Mouse (Mus musculus): Measurements from ENCODE around the gene Atox1.

The Atox1 gene

DNA sequence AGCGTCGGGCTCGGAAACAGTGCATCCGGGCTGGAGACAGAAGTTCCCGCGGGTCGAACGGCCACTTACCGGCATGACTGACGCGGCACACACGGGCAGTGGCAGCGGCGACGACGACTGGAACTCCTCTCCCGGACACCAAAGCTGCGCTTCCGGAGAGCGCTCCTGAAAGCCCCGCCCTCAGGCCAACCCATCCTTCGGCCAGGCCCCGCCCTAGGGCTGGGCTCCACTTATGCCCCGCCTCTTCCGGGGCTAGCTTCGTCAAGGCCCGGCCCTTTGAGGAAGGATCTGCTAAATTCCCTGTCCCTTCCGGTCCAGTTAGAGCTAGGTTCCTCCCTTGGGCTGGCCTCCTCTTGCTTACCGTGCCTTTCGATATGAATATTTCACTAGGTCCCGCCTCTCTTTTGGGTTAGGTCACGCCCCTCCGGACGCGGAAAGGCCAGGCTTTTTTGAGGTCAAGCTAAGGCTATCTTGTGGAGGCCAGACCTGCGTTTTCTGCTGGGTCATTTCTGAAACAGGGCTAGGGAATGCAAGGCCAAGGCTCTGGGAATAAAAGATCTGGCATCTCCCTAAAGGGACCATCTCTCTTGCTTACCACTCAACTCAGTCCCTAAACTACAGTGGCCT is at the start of gene Atox1:
TSS of gene Atox1 (minus strand) at position 221 of the 627 bp plus-strand sequence.
- in situ Hi-C loops (cut with MboI, MseI): no loop called here

DNA sequence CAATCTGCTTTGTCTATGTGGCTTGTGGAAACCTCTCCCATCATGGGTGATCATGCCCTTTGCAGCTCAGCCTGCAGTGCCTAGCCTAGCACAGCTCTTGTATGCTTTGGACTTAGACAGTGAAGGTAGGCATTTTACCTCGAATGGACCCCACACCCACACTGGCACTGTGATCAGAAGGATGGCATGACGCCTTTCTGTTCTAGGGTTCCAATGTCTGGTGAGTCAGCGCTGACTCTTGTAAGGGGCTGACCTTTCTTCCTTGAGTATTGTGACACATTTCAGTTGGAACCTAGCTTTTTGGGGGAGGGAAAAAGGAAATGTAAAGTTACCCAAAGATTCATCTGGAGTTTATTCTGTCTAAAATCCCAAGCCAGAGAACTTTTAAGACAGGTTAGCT is 44.4 kb upstream of the Atox1 start:
- in situ Hi-C loops (cut with MboI, MseI): no loop called here

DNA sequence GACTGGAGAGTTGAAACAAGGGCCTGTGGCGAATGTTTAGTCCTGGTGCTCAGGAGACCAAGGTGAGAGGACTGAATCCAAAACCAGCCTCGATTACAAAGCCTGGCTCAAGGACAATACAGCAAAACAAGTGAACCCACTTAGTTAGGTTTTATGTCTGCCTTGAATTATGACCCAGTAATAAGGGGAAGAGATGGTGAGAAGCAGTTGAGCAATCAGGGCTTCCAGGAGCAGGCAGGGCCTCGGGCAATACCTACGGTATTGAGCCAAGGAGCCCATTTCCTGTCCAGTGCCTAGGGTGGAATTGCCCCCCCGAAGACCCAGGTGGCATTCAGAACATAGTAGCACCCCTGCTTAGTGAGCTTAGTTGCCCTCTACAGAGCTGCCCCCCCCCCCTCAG is 41.8 kb upstream of the Atox1 start:
- in situ Hi-C loops (cut with MboI, MseI): no loop called here

DNA sequence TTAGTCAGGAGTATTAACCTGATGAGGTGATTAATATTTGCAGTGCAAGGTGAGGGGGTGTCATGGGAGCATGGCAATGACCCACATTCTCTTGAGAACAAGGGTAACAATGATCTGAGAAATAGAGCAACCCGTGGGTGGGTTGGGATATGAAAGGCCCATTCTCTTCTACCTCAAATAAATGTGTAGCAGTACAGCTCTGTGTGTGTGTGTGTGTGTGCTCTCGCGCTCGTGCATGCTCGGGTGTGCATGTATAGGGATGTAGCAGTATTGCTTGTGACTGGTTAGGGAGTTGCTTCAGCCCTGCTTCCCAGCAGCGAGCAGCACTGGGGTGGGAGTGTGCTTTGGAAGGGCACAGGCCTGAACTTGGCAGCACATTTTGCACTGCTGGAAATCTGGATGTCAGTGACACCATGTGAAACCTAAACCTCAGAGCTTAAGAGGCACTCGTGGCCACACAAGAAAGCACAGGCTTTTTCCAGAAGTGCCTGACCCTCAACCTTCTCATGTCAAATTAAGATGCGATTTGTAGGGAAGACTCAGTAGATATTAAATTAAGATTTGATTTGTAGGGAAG is 41.0 kb upstream of the Atox1 start:
- in situ Hi-C loops (cut with MboI, MseI): no loop called here

DNA sequence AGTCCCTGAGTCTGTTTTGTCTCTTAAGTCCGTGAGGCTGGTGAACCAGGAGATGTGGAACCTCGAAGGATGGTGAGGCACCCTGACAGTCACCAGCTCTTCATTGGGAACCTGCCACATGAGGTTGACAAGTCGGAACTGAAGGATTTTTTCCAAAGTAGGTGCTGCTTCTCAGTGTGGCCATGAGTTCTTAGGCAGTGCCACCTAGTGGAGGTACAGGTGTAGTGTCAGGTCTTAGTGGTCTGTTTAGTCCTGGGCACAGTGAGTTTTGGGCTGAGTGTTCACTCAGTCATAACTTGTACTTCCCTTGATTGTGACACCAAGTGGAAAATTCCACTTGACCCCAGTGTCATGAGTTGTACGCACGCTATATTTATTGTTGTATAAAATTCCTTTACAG is 36.8 kb upstream of the Atox1 start:
- in situ Hi-C loops (cut with MboI, MseI): no loop called here

DNA sequence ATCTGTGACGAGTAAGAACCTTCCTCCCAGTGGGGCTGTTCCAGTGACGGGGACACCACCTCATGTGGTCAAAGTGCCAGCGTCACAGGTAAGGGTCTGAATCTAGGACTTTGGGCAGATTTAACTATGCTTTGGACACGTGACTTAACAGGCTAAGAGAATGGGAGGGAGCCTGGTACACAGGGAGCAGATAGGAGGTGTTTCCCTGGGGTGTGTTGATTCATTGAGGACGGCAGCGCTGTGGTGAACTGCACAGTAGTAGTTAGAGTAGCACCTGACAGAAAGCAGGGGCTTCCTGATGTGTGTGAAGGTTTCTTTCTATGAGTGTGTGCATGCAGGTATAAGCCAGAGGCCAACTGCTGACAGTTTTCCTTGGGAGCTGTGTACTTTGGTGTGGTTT is 35.1 kb upstream of the Atox1 start:
- in situ Hi-C loops (cut with MboI, MseI): no loop called here

DNA sequence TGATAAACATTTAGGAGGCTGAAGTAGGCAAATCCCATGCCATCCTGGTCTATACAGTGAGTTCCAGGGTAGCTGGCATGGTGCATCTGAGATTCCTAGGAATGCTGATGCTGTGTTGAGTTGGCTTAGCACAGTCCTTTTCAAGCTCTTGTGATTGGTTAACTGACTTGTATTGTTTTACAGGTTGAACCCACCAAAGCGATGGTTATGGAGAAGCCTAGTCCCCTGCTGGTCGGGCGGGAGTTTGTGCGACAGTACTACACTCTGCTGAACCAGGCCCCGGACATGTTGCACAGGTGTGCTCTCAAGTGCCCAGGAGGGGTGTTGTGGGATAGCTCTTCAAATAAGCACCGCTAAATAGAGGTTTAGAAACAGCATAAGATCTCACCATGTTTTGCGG is 24.4 kb upstream of the Atox1 start:
- in situ Hi-C loops (cut with MboI, MseI): no loop called here

DNA sequence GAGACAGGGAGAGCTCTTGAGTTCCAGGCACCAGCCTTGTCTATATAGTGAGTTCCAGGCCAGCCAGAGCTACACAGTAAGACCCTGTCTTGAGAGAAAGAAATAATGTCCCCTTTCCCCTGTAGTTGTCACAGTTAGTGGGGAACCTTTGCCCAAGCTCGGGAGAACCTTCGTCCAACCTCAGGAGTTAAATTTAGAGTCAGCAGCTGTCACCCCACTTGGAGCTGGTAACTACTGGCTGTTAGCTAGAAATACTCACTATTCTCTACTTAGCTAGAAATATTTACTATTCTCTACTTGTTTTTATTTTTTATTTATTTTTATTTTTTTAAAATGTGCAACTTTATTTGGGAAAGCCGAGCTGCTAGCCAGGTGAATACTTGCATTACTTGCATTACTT is 12.2 kb upstream of the Atox1 start:
- in situ Hi-C loops (cut with MboI, MseI): no loop called here

DNA sequence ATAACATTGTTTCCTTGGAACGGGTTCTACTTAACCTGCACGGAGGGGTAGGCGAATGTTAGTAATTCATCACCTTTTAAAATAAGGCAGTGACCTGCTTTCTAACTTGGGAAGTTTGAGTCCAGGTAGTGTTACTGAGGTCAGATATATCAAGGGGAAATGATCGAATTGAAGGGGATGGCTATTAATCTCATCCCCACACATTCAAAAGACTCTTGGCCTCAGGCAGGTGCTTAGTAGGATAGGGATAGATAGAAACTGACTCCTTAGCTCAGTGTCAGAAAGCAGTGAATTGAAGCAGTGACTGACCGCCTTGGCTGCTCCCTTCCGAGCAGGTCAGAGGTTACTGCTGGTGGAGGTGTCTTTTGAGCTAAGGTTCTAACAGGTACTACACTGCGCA is 10.4 kb upstream of the Atox1 start:
- in situ Hi-C loops (cut with MboI, MseI): no loop called here

DNA sequence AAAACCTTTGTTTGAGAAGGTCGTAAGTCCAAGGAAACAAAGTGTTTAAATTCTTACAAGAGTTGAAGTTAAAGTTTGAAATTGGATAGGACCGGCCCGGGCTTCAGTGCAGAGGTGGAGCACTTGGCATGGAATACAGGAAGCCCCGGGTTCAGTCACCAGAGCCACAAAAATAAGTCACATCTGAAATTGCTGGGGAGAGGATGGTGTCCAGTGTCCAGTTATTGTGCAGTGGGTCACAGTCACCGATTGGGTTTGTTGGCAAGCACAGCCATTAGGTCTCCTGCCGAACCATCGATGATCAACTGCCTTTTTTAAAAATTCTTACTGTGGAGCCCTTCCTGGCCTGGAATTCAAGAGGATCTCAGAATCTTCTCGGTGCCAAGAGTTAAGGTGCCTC is 9.7 kb upstream of the Atox1 start:
- in situ Hi-C loops (cut with MboI, MseI): no loop called here

DNA sequence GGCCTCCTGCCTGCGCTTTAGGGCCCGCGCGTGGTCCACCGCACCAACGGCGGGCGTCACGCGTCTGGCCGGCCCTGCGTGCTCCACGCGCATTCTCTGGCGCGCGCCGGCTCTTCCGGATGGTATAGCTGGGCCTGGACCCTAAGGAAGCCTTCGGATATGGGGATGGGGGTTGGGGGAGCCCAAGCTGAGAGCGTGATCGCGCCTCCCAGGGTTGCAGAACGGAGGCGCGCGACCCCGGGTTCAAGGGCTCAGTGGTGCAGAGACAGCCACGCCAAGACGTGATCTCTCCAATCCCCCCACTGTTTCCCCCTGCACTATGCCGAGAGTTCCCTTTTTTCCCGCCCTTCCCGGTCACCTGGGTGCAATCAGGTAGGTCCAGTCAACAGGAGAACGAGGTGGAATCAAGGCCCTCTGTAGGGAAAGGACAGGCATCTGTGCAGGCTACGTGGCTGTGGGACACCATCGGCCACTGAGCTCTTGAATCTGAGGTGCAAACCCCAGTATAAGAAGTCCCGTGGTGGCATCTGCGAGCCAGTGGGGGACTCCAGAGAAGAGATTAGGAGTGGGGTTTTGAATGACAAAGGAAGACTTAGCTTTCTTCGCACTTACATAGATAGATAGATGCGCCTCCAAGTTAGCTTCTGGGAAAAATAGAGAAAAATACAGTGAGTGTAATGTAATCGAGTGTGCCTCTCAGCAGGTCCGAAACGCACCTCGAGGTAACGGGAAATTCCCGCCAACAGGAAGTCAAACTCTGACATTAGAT is 9.1 kb upstream of the Atox1 start:
- in situ Hi-C loops (cut with MboI, MseI): no loop called here

DNA sequence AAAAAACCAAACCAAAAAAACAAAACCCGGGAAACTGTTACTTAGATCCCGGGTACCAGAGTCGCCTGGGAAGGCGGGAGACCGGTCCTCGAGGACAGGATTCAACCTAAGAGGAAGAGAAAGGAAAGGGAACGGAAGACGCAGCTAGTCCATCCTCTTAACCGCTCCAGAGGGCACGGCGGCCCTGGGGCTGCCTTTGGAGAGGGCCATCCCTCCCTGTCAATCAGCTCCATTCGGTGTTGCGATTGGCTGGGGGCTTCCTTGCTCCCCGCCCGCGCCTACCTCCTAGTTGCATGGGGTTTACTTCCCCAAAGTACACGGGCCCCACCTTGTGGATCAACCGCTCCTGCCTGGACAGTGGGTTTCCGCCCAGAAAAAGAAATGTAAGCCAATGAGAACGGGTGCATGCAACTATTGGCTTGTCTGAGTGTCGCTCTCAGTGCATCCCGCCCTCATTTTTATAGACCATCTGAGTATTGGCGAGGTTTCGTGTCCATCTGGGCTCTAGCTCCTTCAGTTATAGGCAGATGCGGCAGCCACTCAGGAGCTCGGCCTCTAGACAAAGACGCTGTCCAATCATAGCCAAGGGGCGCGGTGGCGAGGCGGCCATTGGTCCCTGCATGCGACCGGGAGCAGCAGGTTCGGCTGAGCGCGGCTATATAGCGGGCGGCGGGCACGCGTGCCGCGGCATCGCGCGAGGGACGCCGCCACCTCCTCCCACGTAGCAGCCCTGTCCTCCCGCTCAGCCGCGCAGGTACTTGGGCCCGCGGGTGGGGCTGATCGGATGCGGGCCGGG is 8.2 kb upstream of the Atox1 start, which contains the start of gene G3bp1:
TSS of gene G3bp1 (plus strand) at position 638 of the 796 bp plus-strand sequence.
- in situ Hi-C loops (cut with MboI, MseI): no loop called here

DNA sequence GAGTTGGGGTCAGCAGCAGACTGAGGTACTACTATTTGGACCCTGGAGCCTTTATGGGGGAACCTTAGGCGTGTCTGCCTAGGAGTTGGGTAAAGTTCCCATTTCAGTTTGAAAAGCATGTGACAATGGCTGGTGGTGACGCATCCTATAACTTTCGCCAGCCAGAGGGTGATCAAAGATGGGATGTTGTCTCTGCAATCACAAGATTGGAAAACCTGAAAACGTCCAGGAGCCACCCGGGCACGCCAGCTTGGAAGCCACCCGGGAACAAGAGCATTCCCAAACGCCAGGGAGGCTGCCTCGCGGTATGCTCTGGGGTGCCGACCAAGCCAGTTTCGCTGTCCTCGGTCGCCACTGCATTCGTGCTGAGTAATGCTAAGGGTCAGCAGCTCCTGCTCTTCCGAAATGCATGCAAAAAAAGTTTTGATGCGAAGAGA is 7.6 kb upstream of the Atox1 start:
- in situ Hi-C loops (cut with MboI, MseI): no loop called here

DNA sequence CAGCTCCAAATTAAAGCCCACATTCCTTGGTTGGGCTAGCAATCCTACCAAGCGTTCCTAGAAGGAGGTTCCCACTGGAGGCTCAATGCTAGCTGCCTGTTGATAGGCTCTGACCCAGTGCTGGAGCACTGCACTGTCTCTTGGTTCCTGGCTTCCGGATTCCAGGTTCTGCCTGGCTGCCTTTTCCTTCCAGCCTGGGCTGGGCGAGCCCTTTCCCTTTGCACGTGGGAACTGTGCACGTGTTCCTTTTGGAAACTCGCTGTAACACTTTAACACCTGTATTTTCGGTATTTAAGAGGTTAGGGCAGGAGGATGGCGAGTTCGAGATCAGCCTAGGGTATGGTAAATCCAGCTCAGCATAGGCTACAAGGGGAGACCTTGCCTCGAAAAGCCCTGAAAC is 7.0 kb upstream of the Atox1 start:
- in situ Hi-C loops (cut with MboI, MseI): no loop called here

DNA sequence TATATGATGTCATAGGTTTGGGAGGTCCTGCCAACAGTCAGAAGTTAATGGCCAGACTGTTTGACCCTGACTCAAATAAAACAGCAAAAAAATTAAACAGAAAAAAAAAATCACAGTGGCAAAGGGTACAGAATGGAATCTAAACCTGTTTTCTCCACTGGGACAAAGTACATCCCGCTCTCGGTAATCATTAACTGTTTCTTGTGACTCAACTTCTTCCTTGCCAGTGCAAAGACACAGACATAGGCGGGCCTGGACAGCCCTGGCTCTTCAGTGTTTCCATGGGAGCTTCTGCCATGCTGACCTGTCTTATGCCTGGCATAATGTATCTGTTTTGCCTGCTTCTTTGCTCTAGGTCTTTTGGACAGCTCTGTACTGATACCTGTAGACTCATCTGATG is 4.1 kb upstream of the Atox1 start:
- in situ Hi-C loops (cut with MboI, MseI): no loop called here

DNA sequence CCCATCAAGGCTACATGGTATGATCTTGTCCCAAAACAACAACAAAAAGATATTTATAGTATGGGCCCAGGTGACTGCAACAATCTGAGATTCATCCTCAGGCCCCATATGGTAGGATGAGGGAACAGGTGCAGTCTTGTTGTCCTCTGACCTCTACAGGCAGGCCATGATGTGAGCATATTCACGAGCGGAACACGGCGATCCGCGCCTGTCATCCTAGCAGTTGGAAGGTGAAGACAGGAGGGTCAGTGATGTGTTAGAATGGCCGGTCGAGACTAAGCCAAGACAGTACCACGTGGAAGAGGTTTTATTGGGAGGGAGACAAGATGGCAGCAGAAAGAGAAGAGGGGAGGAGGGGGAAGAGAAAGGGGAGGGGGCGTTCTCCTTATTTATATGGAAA is 3.7 kb upstream of the Atox1 start:
- in situ Hi-C loops (cut with MboI, MseI): no loop called here

DNA sequence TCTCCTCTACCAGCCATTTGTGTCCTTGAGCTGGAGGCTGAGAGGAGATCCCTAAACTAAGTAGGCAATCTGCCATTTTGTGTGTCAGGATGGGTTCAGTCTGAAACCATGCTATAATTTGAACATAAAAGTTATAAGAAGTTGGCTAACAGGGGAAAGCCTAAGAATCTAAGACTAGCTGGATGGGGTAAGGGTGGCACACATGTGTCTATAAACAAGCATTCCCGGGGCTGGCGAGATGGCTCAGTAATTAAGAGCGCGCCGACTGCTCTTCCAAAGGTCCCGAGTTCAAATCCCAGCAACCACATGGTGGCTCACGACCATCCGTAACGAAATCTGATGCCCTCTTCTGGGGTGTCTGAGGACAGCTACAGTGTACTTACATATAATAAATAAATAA is 1.1 kb upstream of the Atox1 start:
- in situ Hi-C loops (cut with MboI, MseI): no loop called here

DNA sequence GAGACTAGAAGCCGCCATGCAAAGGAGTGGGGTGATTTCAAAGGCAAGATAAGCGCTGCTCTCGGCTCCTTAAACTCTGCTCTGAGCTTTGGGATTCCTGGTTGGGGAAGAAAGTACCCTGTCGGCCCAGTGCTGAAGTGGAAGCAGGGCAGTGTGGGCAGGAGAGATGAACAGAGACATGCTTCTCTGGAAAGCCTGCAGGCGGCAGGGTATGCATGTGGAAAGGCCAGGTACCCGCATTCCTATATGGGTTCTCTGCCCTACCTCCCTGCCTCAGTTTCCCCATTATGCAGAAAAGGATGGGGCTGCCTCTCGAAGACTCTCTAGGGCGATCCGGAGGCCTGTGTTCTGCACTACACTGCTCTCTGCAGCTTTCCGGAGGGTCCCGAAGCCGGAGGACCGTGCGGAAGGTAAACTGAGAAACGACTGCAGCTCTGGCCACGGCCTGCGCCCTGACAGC is 450 bp downstream of the Atox1 start:
- in situ Hi-C loops (cut with MboI, MseI): no loop called here

DNA sequence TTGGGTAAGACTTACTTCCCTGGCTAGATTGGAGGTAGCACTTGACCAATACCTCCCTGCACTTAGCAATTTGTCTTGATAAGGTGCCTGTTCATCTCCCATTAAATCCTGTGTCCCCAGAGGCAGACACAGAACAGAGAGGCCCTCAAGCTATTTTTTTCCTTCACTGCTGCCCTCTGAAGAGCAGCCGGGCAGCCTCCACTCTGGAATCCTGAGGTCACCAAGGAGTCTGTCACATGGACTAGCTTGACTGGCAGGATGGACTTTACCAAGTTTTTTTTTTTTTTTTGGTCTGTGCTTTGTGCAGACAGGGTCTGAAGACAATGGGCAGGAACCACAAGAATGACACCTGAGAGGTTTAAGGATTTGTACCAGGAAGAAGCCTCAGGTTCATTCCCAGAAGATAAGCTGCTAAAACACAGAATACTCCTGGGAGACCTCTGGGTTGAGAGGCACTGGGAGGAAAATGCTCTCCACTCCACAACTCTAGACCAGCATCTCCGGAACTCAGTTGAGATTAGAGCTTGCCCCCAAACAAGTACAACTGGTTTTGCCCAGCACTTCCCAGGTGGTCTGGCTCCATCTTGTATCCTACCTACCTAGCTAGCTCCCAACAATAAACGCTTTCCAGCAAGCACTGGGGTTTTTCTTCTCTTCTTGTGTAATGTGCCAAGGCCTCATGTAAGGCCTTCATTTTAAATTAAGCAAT is 1.0 kb downstream of the Atox1 start:
- in situ Hi-C loops (cut with MboI, MseI): no loop called here

DNA sequence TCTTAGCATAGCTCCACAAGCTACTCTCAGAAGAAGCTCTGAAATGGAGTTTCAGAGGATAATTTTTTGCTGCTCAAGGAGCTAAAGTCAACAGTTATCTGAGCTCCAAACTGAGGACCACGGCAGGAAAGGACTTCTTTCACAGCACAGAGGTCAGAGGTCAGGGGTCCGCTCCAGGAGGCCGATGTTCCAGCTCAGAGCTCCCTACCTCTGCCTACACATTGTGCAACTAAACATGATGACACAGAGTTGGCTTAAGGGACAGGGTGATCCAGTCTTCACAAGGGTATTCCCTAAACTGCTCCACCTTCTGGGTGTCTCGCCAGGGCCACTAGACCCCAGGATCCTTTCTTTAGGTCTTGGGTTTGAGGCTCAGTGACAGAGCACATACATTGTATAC is 2.5 kb downstream of the Atox1 start:
- in situ Hi-C loops (cut with MboI, MseI): no loop called here

DNA sequence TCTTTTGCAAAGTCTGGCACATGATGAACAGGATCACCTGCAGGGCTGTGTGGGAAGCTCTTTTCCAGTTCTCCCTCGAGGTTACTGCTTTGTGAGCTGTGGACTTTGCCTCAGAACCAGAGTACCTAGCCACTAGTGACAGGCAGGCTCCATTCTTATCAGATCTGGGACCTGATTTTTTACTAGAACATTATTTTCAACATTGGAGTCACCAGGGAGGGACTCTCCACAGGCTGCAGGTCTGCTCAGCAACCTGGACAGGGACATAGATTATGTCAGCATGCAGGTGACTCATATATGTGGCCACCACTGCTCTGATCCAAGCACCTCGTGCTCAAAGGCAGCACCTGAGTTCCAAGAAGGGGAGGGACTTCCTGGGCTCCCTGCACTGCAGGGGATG is 5.9 kb downstream of the Atox1 start:
- in situ Hi-C loops (cut with MboI, MseI): no loop called here

DNA sequence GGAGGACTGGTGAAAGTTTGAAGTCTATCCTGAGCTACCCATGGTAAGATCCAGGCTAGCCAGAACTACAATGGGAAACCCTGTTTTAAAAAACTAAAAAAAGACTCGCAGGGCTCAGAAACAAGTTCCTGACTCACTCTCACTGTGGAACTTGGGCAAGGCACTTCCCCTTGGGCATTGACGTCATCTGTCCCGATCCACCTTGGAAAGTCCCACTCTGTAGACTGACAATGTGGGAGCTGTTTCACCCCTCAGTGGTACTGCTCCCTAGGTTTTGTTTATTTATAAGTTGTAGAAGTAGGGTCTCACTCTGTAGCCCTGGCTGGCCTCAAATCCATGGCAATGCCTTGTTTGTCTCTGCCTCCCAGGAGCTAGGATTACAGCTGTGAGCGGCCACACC is 7.4 kb downstream of the Atox1 start:
- in situ Hi-C loops (cut with MboI, MseI): no loop called here

All from T-helper 2 cell (primary cell).